Mouse (Mus musculus) intestine, embryonic 16.5 days (tissue): Measurements from ENCODE around the gene E130218I03Rik. TPM values are rescaled to one million over a fixed set of nuclear protein-coding genes. Genes with fewer than 3 reads are reported as not detected.

Experiments
- ATAC-seq: fragments of 200-750 bp; cut with Nextera tagmentation; 2 replicates; pipeline ENCODE4 v1.8.0; 2017; ENCODE audit warnings: moderate TSS enrichment, moderate library complexity
- H3K27ac ChIP-seq: fragments of 300-500 bp; sonication (generic); 2 replicates; pipeline ENCODE4 v1.5.1; 2014; ENCODE audit warnings: mild to moderate bottlenecking, low read length
- H3K27me3 ChIP-seq: fragments of 300-500 bp; sonication (generic); replicated peaks from 2 replicates; pipeline ENCODE4 v1.6.1; 2014; ENCODE audit warnings: low read length, control low read depth, mixed read lengths; ENCODE audit not compliant: control insufficient read depth, insufficient read depth
- H3K36me3 ChIP-seq: fragments of 300-500 bp; sonication (generic); 2 replicates; pipeline ENCODE4 v1.6.1; 2014; ENCODE audit warnings: low read length, control low read depth; ENCODE audit not compliant: control insufficient read depth, insufficient read depth
- H3K4me1 ChIP-seq: fragments of 300-500 bp; sonication (generic); 2 replicates; pipeline ENCODE4 v1.6.1; 2014; ENCODE audit warnings: low read length, control low read depth, mixed read lengths; ENCODE audit not compliant: control insufficient read depth, insufficient read depth
- H3K4me2 ChIP-seq: fragments of 300-500 bp; sonication (generic); 2 replicates; pipeline ENCODE4 v1.6.1; 2014; ENCODE audit warnings: low read depth, low read length, control low read depth
- H3K4me3 ChIP-seq: fragments of 300-500 bp; sonication (generic); 2 replicates; pipeline ENCODE4 v1.5.1; 2014; ENCODE audit warnings: mild to moderate bottlenecking, low read length
- H3K9ac ChIP-seq: fragments of 300-500 bp; sonication (generic); 2 replicates; pipeline ENCODE4 v1.6.1; 2014; ENCODE audit warnings: low read depth, low read length
- H3K9me3 ChIP-seq: fragments of 300-500 bp; sonication (generic); 2 replicates; pipeline ENCODE4 v1.6.1; 2016; ENCODE audit warnings: low read length, control low read depth; ENCODE audit not compliant: control insufficient read depth
- WGBS: fragments of 180-500 bp; shearing (Covaris S2); extraction: QIAGEN DNeasy Blood & Tissue Kit; methylation state at CpG from one replicate; pipeline ENCODE4 v1.1.7; 2014; 5-methylcytosine and 5-hydroxymethylcytosine counted together
- polyA plus RNA-seq: library from polyadenylated mRNA; unstranded; fragments of >200 nt; fragmentation: Nextera tagmentation; extraction: Ambion mirVana; gene quantifications from 2 replicates; pipeline ENCODE4 v1.2.1, GENCODE M21; 2015

The E130218I03Rik gene
- polyA plus RNA-seq, 1 experiment from 2014 or later = 0.28 TPM

GRCm38 (mm10) chr4:134234876-134235275 lies 8.6 kb upstream of the E130218I03Rik start:
- H3K36me3 ChIP-seq = no peaks in the 10 kb centered on the region
- H3K4me2 ChIP-seq = no peak overlapping the region
- 85% methylated on average over 5 of the region's 5 CpGs for WGBS
- 0 out of 2 replicates have a peak, but pooled peaks cover 2% of the 10 kb centered on the region for H3K27me3 ChIP-seq
- peaks cover 12% of the 10 kb centered on the region; the same call in 1 of the 2 replicates for H3K4me1 ChIP-seq
- no peak overlapping the region for H3K9ac ChIP-seq
- no peaks in the 10 kb centered on the region for H3K9me3 ChIP-seq
- no peak overlapping the region for H3K27ac ChIP-seq
- H3K4me3 ChIP-seq = no peak overlapping the region
- ATAC-seq = no peak

GRCm38 (mm10) chr4:134237582-134238278 lies 5.7 kb upstream of the E130218I03Rik start:
- ATAC-seq = peak; percentile 78

GRCm38 (mm10) chr4:134238279-134238651 lies 5.2 kb upstream of the E130218I03Rik start, which contains the start of gene Cnksr1:
TSS of gene Cnksr1 (minus strand) at chr4:134238399.
- Histone ChIP-seq H3K9me3 (no peaks in the 10 kb centered on the region), H3K4me1 (0 out of 2 replicates have a peak, but pooled peaks cover 6% of the 10 kb centered on the region), H3K9ac (peak within 1 kb of the TSS; percentile 70), H3K27ac (peak within 1 kb of the TSS; percentile 77), H3K36me3 (no peaks in the 10 kb centered on the region), H3K4me2 (peak within 1 kb of the TSS; percentile 54), H3K4me3 (peak within 1 kb of the TSS; percentile 58), H3K27me3 (0 out of 2 replicates have a peak, but pooled peaks cover 2% of the 10 kb centered on the region)
- 1% methylated on average over 18 of the region's 18 CpGs for WGBS
- peak; percentile 97 for ATAC-seq

More at GRCm38 (mm10) chr4:134237582-134238278, 5.7 kb upstream of the E130218I03Rik start:
- Histone ChIP-seq H3K27ac (peak overlapping the region; percentile 77), H3K27me3 (0 out of 2 replicates have a peak, but pooled peaks cover 2% of the 10 kb centered on the region), H3K36me3 (no peaks in the 10 kb centered on the region), H3K9ac (peak overlapping the region; percentile 70), H3K4me2 (peak overlapping the region; percentile 54), H3K9me3 (no peaks in the 10 kb centered on the region), H3K4me3 (peak overlapping the region; percentile 58), H3K4me1 (0 out of 2 replicates have a peak, but pooled peaks cover 6% of the 10 kb centered on the region)
- WGBS = 19% methylated on average over 19 of the region's 19 CpGs

GRCm38 (mm10) chr4:134238686-134239085 lies 4.8 kb upstream of the E130218I03Rik start:
- H3K9ac ChIP-seq = no peak overlapping the region

GRCm38 (mm10) chr4:134245148-134245843 lies 1.8 kb downstream of the E130218I03Rik start, which contains the start of gene Zfp593:
TSS of gene Zfp593 (minus strand) at chr4:134245592.
- Histone ChIP-seq H3K4me2 (peak within 1 kb of the TSS; percentile 84), H3K4me3 (peak within 1 kb of the TSS; percentile 63), H3K4me1 (peaks cover 15% of the 10 kb centered on the region), H3K36me3 (no peaks in the 10 kb centered on the region), H3K27me3 (peaks cover 16% of the 10 kb centered on the region; the same call in 1 of the 2 replicates), H3K9me3 (no peaks in the 10 kb centered on the region), H3K27ac (no peak within 1 kb of the TSS), H3K9ac (peak within 1 kb of the TSS; percentile 87)
- ATAC-seq = peak; percentile 81
- under 1% methylated on average over 60 of the region's 60 CpGs for WGBS

More at GRCm38 (mm10) chr4:134238686-134239085, 4.8 kb upstream of the E130218I03Rik start:
- ATAC-seq = peak; percentile 16
- Histone ChIP-seq H3K27me3 (0 out of 2 replicates have a peak, but pooled peaks cover 2% of the 10 kb centered on the region), H3K4me1 (0 out of 2 replicates have a peak, but pooled peaks cover 6% of the 10 kb centered on the region), H3K27ac (no peak overlapping the region), H3K4me2 (peak overlapping the region; percentile 54), H3K4me3 (peak overlapping the region; percentile 58), H3K36me3 (no peaks in the 10 kb centered on the region), H3K9me3 (no peaks in the 10 kb centered on the region)
- 10% methylated on average over 10 of the region's 10 CpGs for WGBS

GRCm38 (mm10) chr4:134246256-134246655 lies 2.8 kb downstream of the E130218I03Rik start:
- H3K4me1 ChIP-seq = peaks cover 24% of the 10 kb centered on the region
- no peak overlapping the region for H3K9ac ChIP-seq
- no peak overlapping the region for H3K27ac ChIP-seq
- no peak overlapping the region for H3K4me2 ChIP-seq
- no peaks in the 10 kb centered on the region for H3K9me3 ChIP-seq
- H3K27me3 ChIP-seq = peaks cover 26% of the 10 kb centered on the region
- no peak for ATAC-seq
- no peak overlapping the region for H3K4me3 ChIP-seq
- H3K36me3 ChIP-seq = no peaks in the 10 kb centered on the region
- WGBS = 45% methylated on average over 4 of the region's 4 CpGs

GRCm38 (mm10) chr4:134246719-134247258 lies 3.3 kb downstream of the E130218I03Rik start, which contains the start of gene Gm30191:
TSS of gene Gm30191 (plus strand) at chr4:134246935.
- Histone ChIP-seq H3K9me3 (no peaks in the 10 kb centered on the region), H3K9ac (peak within 1 kb of the TSS; percentile 26; the same call in 1 of the 2 replicates), H3K27me3 (peaks cover 31% of the 10 kb centered on the region), H3K4me1 (peaks cover 28% of the 10 kb centered on the region), H3K27ac (no peak within 1 kb of the TSS), H3K36me3 (no peaks in the 10 kb centered on the region), H3K4me3 (peak within 1 kb of the TSS; percentile 63), H3K4me2 (peak within 1 kb of the TSS; percentile 84)
- no peak for ATAC-seq
- WGBS = 70% methylated on average over 7 of the region's 7 CpGs

- peak; percentile 38; the same call in 1 of the 2 replicates for ATAC-seq
- Histone ChIP-seq H3K9me3 (no peaks in the 10 kb centered on the region), H3K9ac (peak overlapping the region; percentile 54), H3K4me2 (peak overlapping the region; percentile 75), H3K4me1 (peaks cover 38% of the 10 kb centered on the region), H3K36me3 (no peaks in the 10 kb centered on the region), H3K4me3 (peak overlapping the region; percentile 45), H3K27ac (no peak overlapping the region), H3K27me3 (peaks cover 51% of the 10 kb centered on the region)
- WGBS = under 1% methylated on average over 30 of the region's 30 CpGs
Observed at GRCm38 (mm10) chr4:134249651-134250050, 6.2 kb downstream of the E130218I03Rik start.
